In the genomic region with DNA sequence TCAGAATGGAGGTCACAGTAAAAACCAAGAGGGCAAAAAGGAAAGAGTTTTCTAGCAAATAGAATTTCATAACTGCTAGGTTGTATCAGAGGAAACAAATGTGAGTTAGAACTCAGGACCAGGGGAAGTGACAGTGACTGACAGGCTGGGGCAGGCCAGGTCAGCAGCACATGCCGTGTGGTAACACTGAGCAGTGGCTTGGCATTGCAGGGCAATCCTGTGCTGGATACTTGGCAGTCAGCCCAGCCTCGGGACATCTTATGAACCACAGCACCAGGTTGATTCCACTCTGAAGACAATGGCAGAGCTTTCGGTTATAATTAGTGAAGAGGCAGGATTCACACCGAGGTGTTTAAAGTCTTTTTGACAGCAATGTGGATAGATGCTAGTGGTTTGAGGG, we compare ENCODE assay signal across 10 mouse cellular contexts. TPM values are rescaled to one million over a fixed set of nuclear protein-coding genes. Genes with fewer than 3 reads are reported as not detected.
DNase-seq lines count a peak whose midpoint lies in the region; ATAC-seq and TF ChIP-seq lines count a peak whose summit lies in the region.
"Had no signal": no experiment of that assay in that cellular context is flagged by ENCODE, and none has a peak within 500 bp of the region (broad histone marks: within the 10 kb centered on the region; RNA-seq: fewer than 3 reads in every experiment).

No protein-coding gene starts in this region.

- peak; percentile 16 for DNase-seq in adrenal gland, adult 2 months
- DNase-seq in adrenal gland, adult 8-10 months = no peak
- peak; percentile 27 for DNase-seq in kidney, adult 2 months
- peak; percentile 14 for DNase-seq in 3134 (ENCODE audit: extremely low read depth, insufficient read length, low spot score)
- DNase-seq in heart, adult 9 months (ENCODE audit: low spot score in 2 of 2) = peak; percentile 29 to 50
- no peak for DNase-seq in limb, embryonic 10.5 days (ENCODE audit: low spot score)
- DNase-seq: embryo, embryonic 11 days had no signal

- H3K4me3 ChIP-seq in kidney, adult 2 months (ENCODE audit: insufficient read depth, low read depth, low read length) = no peak overlapping the region
- no peak overlapping the region for H3K4me3 ChIP-seq in kidney, embryonic 14.5 days (ENCODE audit: low read length)
- H3K4me3 ChIP-seq in intestine, embryonic 16.5 days (ENCODE audit: low read length) = no peak overlapping the region
- no peak overlapping the region for H3K4me3 ChIP-seq in limb, embryonic 10.5 days

- H3K27me3 ChIP-seq in kidney, adult 2 months (replicated peaks; ENCODE audit: control insufficient read depth, insufficient read depth, low read length) = no peaks in the 10 kb centered on the region
- no peaks in the 10 kb centered on the region for H3K27me3 ChIP-seq in kidney, embryonic 14.5 days (ENCODE audit: control insufficient read depth, insufficient read depth, low read length)
- H3K27me3 ChIP-seq in intestine, embryonic 16.5 days (replicated peaks; ENCODE audit: control insufficient read depth, insufficient read depth, low read length) = no peaks in the 10 kb centered on the region
- peaks cover 46% of the 10 kb centered on the region for H3K27me3 ChIP-seq in limb, embryonic 10.5 days (ENCODE audit: low read depth, poor library complexity, severe bottlenecking)

- H3K9me3 ChIP-seq in kidney, embryonic 14.5 days (ENCODE audit: control insufficient read depth, low read length) = no peaks in the 10 kb centered on the region
- no peaks in the 10 kb centered on the region for H3K9me3 ChIP-seq in intestine, embryonic 16.5 days (ENCODE audit: control insufficient read depth, low read length)
- H3K9me3 ChIP-seq in limb, embryonic 10.5 days (replicated peaks) = no peaks in the 10 kb centered on the region

- no peak for ATAC-seq in kidney, embryonic 14.5 days (ENCODE audit: low FRiP score, low TSS enrichment)
- ATAC-seq in intestine, embryonic 16.5 days = no peak

- no peaks in the 10 kb centered on the region for H3K36me3 ChIP-seq in kidney, adult 2 months (ENCODE audit: control insufficient read depth, insufficient read depth, low read length)
- H3K36me3 ChIP-seq in kidney, embryonic 14.5 days (ENCODE audit: control insufficient read depth, insufficient read depth, low read length) = no peaks in the 10 kb centered on the region
- no peaks in the 10 kb centered on the region for H3K36me3 ChIP-seq in intestine, embryonic 16.5 days (ENCODE audit: control insufficient read depth, insufficient read depth, low read length)
- H3K36me3 ChIP-seq in limb, embryonic 10.5 days = no peaks in the 10 kb centered on the region

- no peak for TF ChIP-seq CTCF in kidney, adult 2 months (conservative IDR thresholded peaks at IDR 0.05; ENCODE audit: insufficient read depth, insufficient read length, low read depth, low read length)

- no peak overlapping the region for H3K9ac ChIP-seq in kidney, embryonic 14.5 days (ENCODE audit: low read depth, low read length)
- no peak overlapping the region for H3K9ac ChIP-seq in intestine, embryonic 16.5 days (ENCODE audit: low read depth, low read length)

- H3K4me1 ChIP-seq in kidney, adult 2 months (ENCODE audit: control insufficient read depth, insufficient read depth, low read length) = no peaks in the 10 kb centered on the region
- H3K4me1 ChIP-seq in kidney, embryonic 14.5 days (ENCODE audit: control insufficient read depth, insufficient read depth, low read length) = peaks cover 10% of the 10 kb centered on the region; the same call in 1 of the 2 replicates
- no peaks in the 10 kb centered on the region for H3K4me1 ChIP-seq in intestine, embryonic 16.5 days (ENCODE audit: control insufficient read depth, insufficient read depth, low read length)
- peaks cover 26% of the 10 kb centered on the region for H3K4me1 ChIP-seq in limb, embryonic 10.5 days

- H3K27ac ChIP-seq in kidney, adult 2 months (ENCODE audit: insufficient read depth, low read depth, low read length) = no peak overlapping the region
- H3K27ac ChIP-seq in kidney, embryonic 14.5 days (ENCODE audit: low read depth, low read length) = no peak overlapping the region
- no peak overlapping the region for H3K27ac ChIP-seq in intestine, embryonic 16.5 days (ENCODE audit: low read length)
- no peak overlapping the region for H3K27ac ChIP-seq in limb, embryonic 10.5 days
- H3K27ac ChIP-seq: kidney, postnatal 0 days had no signal

- no peak overlapping the region for H3K4me2 ChIP-seq in kidney, embryonic 14.5 days (replicated peaks; ENCODE audit: low read depth, low read length)
- H3K4me2 ChIP-seq in intestine, embryonic 16.5 days (ENCODE audit: low read depth, low read length) = no peak overlapping the region

- no peak for TF ChIP-seq POLR2A in kidney, adult 2 months (IDR thresholded peaks at IDR 0.05; ENCODE audit: low read depth, low read length)

- 54% methylated on average over 4 of the region's 4 CpGs for WGBS in kidney, adult 2 months
- 60% methylated on average over 4 of the region's 4 CpGs for WGBS in kidney, embryonic 14.5 days
- 57% methylated on average over 4 of the region's 4 CpGs for WGBS in intestine, embryonic 16.5 days
- WGBS in limb, embryonic 10.5 days = 69% methylated on average over 4 of the region's 4 CpGs

RNA-seq across cellular contexts. Expression of a gene that starts 11.7 kb away (rescaled TPM):
- 10 to 100 TPM; 27.1 to 37.7 TPM for total RNA-seq in adrenal gland, adult 2 months (2021)
- 4.4 and 4.6 TPM in 2 replicates for polyA plus RNA-seq in adrenal gland, adult 2 months (2012; rRNA removed)
- total RNA-seq in adrenal gland, adult 8-10 months (2022) = 10 to 100 TPM; 22.0 to 31.9 (median 28.6) TPM
- 19.4 and 23.0 TPM in 2 replicates for polyA plus RNA-seq in kidney, adult 2 months (2012; rRNA removed)
- polyA plus RNA-seq in kidney, embryonic 14.5 days (2014; fragmentation: Nextera tagmentation; extraction: Ambion mirVana) = 12.8 and 15.8 TPM in 2 replicates
- polyA plus RNA-seq in intestine, embryonic 16.5 days (2015; fragmentation: Nextera tagmentation; extraction: Ambion mirVana) = 6.0 and 10.1 TPM in 2 replicates
- polyA plus RNA-seq in limb, embryonic 10.5 days (2016; fragmentation: Nextera tagmentation; extraction: Ambion mirVana) = 14.1 and 15.9 TPM in 2 replicates

Comparison
In these comparisons a context has a peak if more than half of its experiments do, and no peak if none do; other contexts are left out.
1. DNase-seq: peak in adrenal gland, adult 2 months (single experiment), kidney, adult 2 months (single experiment), 3134 (single experiment) and heart, adult 9 months (2 of 2); none in adrenal gland, adult 8-10 months (single experiment) and limb, embryonic 10.5 days (single experiment).